8 mouse cellular contexts compared by ENCODE assay signal in the genomic region with DNA sequence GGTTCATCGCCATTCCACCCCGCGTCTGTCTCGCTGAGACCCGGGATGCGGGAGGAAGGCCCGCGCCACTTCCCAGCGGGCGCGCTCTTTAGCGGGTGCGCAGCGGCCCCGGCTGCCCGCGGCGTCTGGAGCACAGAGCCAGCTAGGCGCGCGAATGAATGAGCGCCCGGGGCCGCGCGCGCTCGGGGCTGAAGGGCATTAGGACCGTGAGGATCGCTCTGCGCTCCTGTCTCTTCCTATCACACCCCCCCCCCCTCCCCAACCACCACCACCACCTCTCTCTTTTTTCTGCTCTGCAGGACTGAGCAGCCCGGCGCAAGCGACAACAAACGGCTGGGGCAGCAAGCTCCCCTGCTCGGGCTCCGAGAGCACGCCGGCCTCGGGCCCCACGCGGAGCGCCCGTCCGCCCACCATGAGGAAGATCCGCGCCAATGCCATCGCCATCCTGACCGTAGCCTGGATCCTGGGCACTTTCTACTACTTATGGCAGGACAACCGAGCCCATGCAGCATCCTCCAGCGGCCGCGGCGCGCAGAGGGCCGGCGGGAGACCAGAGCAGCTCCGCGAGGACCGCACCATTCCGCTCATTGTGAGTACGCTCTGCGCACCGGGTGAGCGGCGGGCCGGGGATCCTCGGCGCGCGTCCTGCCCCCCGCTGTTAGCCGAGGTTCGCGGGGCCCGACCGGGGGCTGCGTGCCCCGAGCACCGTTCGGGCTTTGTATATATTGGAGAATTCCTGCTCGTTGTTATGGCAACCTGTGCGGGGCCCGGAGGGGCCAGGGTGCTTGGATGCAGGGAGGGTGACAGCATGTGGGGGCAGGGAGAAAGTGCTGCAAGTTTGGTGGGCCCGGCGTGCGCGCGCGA. TPM values are rescaled to one million over a fixed set of nuclear protein-coding genes. Genes with fewer than 3 reads are reported as not detected.
DNase-seq lines count a peak whose midpoint lies in the region; ATAC-seq and TF ChIP-seq lines count a peak whose summit lies in the region.

No protein-coding gene starts in this region.

- peak overlapping the region; percentile 99 for H3K4me2 ChIP-seq in lung, embryonic 14.5 days
- H3K4me2 ChIP-seq in forebrain, embryonic 15.5 days (replicated peaks): peak overlapping the region; percentile 95
- peak overlapping the region; percentile 97 for H3K4me2 ChIP-seq in stomach, embryonic 15.5 days

- H3K36me3 ChIP-seq in lung, embryonic 14.5 days (ENCODE audit: insufficient read depth): no peaks in the 10 kb centered on the region
- H3K36me3 ChIP-seq in forebrain, embryonic 15.5 days: no peaks in the 10 kb centered on the region
- H3K36me3 ChIP-seq in stomach, embryonic 15.5 days: no peaks in the 10 kb centered on the region

- peak overlapping the region; percentile 49 for H3K4me3 ChIP-seq in lung, embryonic 14.5 days (ENCODE audit: low read depth, low read length)
- peak overlapping the region; percentile 88 for H3K4me3 ChIP-seq in forebrain, embryonic 15.5 days
- H3K4me3 ChIP-seq in stomach, embryonic 15.5 days (replicated peaks): peak overlapping the region; percentile 64

- peak overlapping the region; percentile 57 for H3K9ac ChIP-seq in lung, embryonic 14.5 days
- H3K9ac ChIP-seq in forebrain, embryonic 15.5 days (replicated peaks): peak overlapping the region; percentile 68
- H3K9ac ChIP-seq in stomach, embryonic 15.5 days: peak overlapping the region; percentile 39

- ATAC-seq in lung, embryonic 14.5 days (ENCODE audit: insufficient read depth): peak; percentile 72
- ATAC-seq in forebrain, embryonic 15.5 days (replicated peaks): peak; percentile 77
- ATAC-seq in stomach, embryonic 15.5 days (ENCODE audit: insufficient read depth, low FRiP score, low read depth): peak; percentile 56
- ATAC-seq in megakaryocyte-erythroid progenitor cell, adult 5-6 weeks (replicated peaks; ENCODE audit: low FRiP score, low TSS enrichment, poor library complexity, severe bottlenecking): no peak

- under 1% methylated on average over 80 of the region's 90 CpGs for WGBS in lung, embryonic 14.5 days
- WGBS in forebrain, embryonic 15.5 days: under 1% methylated on average over 89 of the region's 90 CpGs
- WGBS in stomach, embryonic 15.5 days: under 1% methylated on average over 90 of the region's 90 CpGs

- H3K9me3 ChIP-seq in lung, embryonic 14.5 days (ENCODE audit: low read depth, low read length): no peaks in the 10 kb centered on the region
- H3K9me3 ChIP-seq in forebrain, embryonic 15.5 days: no peaks in the 10 kb centered on the region
- no peaks in the 10 kb centered on the region for H3K9me3 ChIP-seq in stomach, embryonic 15.5 days

- H3K27ac ChIP-seq in lung, embryonic 14.5 days (ENCODE audit: low read depth): no peak overlapping the region
- H3K27ac ChIP-seq in forebrain, embryonic 15.5 days (replicated peaks): peak overlapping the region; percentile 87
- H3K27ac ChIP-seq in stomach, embryonic 15.5 days: peak overlapping the region; percentile 59

- H3K27me3 ChIP-seq in lung, embryonic 14.5 days (ENCODE audit: insufficient read depth, low read length): peaks cover 51% of the 10 kb centered on the region
- H3K27me3 ChIP-seq in forebrain, embryonic 15.5 days: no peaks in the 10 kb centered on the region
- H3K27me3 ChIP-seq in stomach, embryonic 15.5 days (replicated peaks): peaks cover 39% of the 10 kb centered on the region

- peak; percentile 76 for DNase-seq in lung, embryonic 14.5 days
- DNase-seq in lung, postnatal 36 days: no peak
- DNase-seq in cerebellum, adult 11-12 months: peak; percentile 70
- DNase-seq in kidney, postnatal 4 days: peak; percentile 46 to 62
- peak; percentile 21 to 49 for DNase-seq in lung, postnatal 4 days

- TF ChIP-seq CTCF in lung, embryonic 14.5 days (IDR thresholded peaks at IDR 0.05; ENCODE audit: low read depth): no peak

- no peaks in the 10 kb centered on the region for H3K4me1 ChIP-seq in lung, embryonic 14.5 days (ENCODE audit: insufficient read depth)
- peaks cover 29% of the 10 kb centered on the region for H3K4me1 ChIP-seq in forebrain, embryonic 15.5 days
- peaks cover 5% of the 10 kb centered on the region for H3K4me1 ChIP-seq in stomach, embryonic 15.5 days

RNA-seq across cellular contexts. Expression of gene Galnt16, which starts 0.9 kb away (rescaled TPM):
- polyA plus RNA-seq in lung, embryonic 14.5 days (2014; fragmentation: Nextera tagmentation; extraction: Ambion mirVana): 4.8 and 6.7 TPM in 2 replicates
- 21.2 and 23.7 TPM in 2 replicates for polyA plus RNA-seq in forebrain, embryonic 15.5 days (2015; fragmentation: Nextera tagmentation; extraction: Ambion mirVana)
- polyA plus RNA-seq in stomach, embryonic 15.5 days (2015; fragmentation: Nextera tagmentation; extraction: Ambion mirVana): 13.6 and 14.3 TPM in 2 replicates
- not detected in 2 replicates for total RNA-seq in megakaryocyte-erythroid progenitor cell, adult 5-6 weeks (2014; fragmentation: Nextera tagmentation)
- not detected in 2 replicates for total RNA-seq in megakaryocyte-erythroid progenitor cell, adult 5-6 weeks (2017)

RNA-seq across cellular contexts. Expression of gene Exd2, which starts 56.1 kb away (rescaled TPM):
- 28.5 and 29.5 TPM in 2 replicates for polyA plus RNA-seq in lung, embryonic 14.5 days (2014; fragmentation: Nextera tagmentation; extraction: Ambion mirVana)
- polyA plus RNA-seq in forebrain, embryonic 15.5 days (2015; fragmentation: Nextera tagmentation; extraction: Ambion mirVana): 58.1 and 62.0 TPM in 2 replicates
- polyA plus RNA-seq in stomach, embryonic 15.5 days (2015; fragmentation: Nextera tagmentation; extraction: Ambion mirVana): 24.9 and 28.1 TPM in 2 replicates
- total RNA-seq in megakaryocyte-erythroid progenitor cell, adult 5-6 weeks (2014; fragmentation: Nextera tagmentation): 22.3 and 33.2 TPM in 2 replicates
- total RNA-seq in megakaryocyte-erythroid progenitor cell, adult 5-6 weeks (2017): 11.0 and 13.7 TPM in 2 replicates
